Mouse (Mus musculus) right cerebral cortex, postnatal 10 days (tissue): ENCODE data around the gene Stc2.
A peak's percentile ranks its signal among the peaks of the same experiment; 100 is the strongest.

Source experiments
- DNase-seq, 2 experiments: peaks; one replicate each; pipeline ENCODE4 v3.0.0; 2021; ENCODE audit warnings: low spot score in 2 of 2

The Stc2 gene

DNA sequence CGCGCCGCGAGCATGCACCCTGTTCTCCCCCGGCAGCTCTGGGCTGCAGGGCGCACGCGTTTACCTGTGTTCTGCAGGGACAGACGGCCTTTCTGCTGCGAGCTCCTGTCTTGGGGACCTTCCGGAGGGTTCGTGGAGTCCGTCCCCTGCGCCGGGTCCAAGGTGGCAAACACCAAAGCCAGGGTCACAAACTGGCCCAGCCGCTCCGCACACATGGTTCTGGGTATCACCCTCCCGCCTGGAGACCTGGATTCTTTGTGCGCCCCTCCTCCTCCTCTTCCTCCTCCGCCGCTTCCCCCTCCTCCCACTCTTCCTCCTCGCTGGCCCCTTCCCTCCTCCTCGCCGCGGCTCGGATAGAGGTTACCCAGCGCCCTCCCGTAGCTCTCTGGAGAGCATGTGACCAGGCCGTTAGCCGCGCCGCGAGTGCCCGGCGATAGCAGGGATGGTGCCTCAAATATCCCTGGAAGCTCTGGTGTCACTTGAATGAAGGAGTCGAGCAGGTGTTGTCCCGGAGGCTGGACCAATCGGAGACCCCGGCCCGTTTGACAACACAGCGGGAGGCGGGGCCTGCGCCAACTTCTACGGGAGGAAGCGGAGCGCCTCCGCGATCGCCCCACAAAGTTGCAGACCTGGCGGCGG lies at the start of gene Stc2:
Gene Stc2, minus strand, starts transcription at position 427 of the 639 bp plus-strand sequence.
- DNase-seq: peak; percentile 84 to 86

DNA sequence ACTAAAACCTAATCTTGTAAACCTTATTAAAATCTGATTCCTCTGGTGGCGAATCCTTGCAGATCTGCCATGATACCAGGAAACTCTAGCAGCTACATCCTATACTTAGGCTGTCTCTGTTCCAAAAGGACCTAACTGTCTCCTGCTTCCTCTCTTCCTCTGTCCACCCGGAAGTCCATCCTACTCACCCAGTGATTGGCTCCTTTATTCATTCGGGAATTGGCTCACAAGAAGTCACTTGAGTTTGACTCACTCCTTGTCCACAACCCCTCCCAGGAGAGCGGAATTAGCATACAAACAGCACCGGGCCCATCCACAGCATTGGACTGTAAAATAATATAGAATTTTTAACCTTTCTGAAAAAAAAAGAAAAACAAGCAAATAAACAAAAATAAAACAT lies 47.2 kb upstream of the Stc2 start:
- no peak for DNase-seq

GRCm38 (mm10) chr11:31412376-31412775 lies 42.5 kb upstream of the Stc2 start:
- no peak for DNase-seq

DNA sequence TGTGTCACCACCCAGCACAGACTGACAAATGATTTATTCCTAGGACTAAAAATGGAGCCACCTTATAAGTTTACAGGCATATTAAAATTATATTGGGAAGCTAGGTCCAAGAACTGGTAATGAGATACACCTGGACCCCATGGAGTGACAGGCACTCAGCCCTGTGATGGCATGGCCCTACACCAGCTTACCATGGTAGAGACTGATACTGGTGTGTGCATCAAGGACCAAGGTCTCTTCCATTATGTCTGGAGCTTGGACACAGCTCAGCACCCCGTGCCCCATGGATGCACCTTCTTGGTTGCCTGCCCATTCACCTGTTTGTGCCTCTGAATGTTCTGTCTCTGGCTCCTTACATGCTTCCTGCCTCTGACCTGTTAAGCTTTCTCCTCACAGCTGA lies 36.9 kb upstream of the Stc2 start:
- DNase-seq: no peak

DNA sequence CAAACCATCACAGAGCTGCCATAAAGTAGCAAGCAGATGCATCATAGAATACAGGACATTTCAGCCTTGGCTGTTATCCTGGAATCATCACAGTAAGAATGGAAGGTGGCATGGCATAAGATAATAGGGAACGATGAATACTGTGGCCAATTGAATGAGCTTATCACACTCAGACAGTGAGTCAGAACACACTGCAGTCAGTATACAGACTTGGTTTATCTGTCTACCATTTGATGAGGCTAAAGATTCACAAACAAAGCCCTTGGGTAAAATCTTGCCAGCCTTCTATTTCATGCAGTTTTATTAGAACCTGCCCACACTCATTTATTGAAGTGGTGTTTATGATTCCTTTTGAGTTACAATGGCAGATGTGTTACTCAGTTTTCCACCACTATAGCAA lies 33.2 kb upstream of the Stc2 start:
- no peak for DNase-seq

DNA sequence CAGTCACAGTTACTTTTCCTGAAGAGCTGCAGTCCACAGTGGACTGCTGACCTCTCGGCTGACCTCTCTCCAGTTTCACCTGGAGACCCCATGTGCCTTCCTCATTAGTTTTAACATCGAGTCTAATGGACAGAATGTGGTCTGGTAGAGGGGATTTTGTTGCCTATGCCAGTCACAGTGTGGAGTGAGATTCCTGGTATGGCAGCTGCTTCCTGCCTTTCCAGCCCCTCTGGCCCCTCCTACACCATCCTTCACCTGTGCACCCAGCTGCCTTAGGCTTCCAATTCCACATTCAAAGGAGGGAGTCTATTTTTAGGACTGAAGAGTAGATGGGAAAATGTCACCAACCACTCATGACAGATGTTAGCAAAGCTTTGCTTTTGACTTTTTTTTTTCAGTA lies 28.7 kb upstream of the Stc2 start:
- DNase-seq: no peak

DNA sequence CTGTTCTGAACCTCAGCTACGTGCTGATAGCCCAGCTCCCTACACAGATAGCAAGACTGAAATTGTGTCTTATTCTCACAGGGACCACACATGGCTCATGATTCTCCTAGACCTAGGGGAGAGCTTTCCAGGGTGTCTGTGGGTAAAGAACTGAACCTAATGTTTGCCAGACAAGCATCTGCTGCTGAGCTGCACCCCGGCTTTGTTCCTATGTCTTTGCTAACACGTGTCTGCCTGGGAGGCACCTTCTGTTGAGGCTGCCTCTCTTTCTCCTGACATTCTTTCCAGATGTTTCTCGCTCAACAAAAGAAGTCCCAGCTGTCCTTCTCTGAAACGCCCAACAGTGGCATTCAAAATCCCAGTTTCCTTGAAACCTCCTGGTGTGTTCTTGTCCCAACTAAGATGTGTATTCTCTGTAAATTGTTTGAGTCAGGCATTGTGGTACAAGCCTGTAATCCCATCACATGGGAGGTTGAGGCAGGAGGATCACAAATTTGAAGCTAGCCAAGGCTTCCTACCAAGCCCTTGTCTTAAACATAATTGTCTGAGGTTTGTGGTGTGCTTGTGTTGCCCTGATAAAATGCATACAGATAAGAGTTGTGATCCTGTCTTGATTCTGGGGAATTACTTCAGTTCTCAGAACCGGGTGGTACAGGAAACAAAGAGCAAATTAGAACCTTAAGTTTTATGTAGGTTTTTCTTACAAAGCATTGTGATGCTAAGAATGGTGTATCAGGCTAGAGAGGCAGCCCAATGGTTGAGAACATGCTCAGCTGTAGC lies 27.0 kb upstream of the Stc2 start:
- DNase-seq: no peak

- DNase-seq: no peak
Measured at GRCm38 (mm10) chr11:31394026-31394425, 24.2 kb upstream of the Stc2 start.

DNA sequence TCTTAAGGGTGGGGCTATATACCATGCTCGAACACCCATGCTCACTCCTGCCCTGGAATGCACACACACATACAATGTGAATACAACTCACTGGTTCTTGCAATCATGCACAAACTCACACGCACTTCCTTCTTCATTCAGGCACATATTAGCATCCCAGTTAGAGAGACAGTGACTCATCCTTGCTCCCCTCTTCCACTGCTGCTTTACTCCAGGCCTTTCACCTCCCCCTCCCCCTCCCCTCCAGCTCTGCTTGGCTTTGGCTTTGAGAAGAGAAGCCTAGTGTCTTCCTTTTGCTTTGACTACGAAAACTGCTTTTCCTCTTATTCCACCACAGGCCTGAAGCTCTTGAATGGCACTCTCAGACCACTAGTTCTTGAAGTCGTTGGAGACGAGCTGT lies 22.5 kb upstream of the Stc2 start:
- no peak for DNase-seq

DNA sequence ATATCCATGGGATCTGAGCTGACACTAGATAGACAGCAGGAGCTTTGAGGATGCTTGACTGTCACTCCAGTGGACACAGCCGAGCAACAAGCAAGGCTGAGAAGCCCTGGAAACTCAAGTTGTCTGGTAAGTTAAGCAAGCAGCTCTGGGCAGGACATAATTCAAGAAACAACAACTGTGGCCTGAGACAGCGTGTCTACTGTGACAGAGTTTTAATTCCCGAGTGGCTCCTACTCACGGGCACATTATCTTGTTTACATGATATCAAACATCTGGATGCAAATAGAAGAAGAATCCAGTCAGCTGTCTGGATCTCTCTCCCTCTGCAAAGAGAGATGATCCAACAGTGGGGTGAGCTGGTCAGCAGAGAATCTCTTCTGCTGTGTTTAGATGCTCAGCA lies 19.0 kb upstream of the Stc2 start:
- no peak for DNase-seq

DNA sequence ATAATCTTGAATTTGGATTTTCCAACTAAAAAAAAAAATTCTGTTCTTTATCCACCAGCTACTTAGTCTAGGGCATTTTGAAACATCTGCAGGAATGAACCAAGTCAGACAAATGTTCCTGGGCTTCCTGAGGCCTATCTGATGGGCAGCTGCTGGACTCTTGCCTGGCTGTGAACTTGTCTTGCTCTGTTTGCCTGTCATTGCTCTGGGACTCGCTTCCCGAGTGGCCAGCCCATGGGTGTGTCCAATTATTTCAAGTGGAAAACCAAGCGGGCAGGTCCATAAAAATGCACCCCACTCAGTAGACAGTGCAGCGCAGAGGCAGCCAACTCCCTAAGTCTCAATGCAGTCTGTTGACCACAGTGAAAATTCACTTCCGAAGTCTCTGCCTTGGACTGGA lies 17.7 kb upstream of the Stc2 start:
- no peak for DNase-seq

DNA sequence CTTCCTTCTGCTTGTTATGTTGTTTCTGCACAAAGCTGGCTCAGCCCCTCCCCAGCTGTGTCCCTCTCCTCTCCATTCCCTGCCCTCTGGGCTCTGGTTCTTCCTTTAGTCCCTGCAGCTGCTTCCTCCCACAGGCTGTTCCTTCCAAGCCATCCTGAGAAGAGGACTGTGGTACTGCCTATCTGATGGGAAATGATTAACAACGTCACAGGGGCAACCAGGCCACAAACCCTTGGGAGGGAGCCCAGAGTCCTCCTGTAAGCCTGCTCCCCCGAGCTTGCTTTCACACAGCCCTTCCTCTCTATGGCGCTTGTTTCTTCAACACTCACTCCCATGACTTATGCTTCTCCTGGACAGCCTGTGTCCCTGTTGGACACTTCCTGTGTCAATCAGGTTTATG lies 16.7 kb upstream of the Stc2 start:
- DNase-seq: no peak

DNA sequence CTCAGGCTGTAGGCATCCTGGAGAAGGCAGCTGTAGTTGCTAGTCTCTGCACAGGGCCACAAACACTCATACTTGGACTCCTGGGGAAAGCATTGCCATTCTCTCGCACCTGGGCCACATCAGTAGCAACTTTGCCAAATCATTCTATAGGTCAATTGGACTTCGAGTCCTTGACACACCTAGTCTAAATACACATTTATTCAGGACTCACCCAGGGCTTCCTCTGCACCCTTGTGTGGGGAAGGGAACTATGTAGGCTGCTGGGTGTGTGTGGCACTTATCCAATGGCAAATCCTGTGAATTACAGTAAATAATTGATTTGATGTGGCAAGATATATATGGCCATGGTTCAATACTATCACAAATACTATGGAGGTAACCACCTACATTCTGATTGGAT lies 14.1 kb upstream of the Stc2 start:
- DNase-seq: no peak

DNA sequence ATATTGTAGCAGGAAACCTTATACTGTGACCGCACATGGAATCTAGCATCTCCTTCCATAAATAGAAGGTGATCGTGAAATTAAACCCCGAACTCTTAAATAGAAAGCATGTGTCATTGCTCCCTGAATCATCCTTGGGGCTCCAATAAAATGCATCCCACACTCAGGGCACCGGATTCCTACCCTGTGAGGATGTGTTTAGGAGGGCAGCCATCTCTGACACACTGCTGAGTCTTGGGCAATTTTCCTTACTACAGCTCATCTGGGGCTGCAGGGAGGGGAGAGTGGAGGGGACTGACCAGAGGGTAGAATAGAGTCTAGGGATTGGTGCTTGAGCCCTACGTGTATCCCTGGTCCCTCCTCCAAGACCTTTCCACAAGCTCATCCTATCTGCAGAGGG lies 12.3 kb upstream of the Stc2 start:
- no peak for DNase-seq

DNA sequence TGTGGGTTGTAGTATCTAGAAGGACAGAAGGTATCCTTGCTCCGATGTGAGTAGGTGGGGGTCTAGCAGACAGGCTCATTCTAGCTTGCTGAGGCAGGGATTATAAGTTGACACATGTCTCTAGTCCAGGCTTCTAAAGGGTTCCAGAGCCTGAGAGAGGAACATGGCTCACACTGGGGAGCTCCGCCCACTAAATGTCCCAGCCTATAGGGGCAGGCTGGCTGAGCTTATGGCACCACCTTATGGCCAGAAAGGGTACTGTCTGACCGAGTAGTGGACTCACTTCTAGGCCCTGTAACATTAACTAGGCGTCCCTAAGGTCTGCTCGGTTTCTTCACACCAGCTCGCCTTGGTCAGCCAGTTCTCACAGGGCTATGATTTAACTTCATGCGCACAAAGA lies 3.6 kb upstream of the Stc2 start:
- peak in 1 of 2 experiments; percentile 35 for DNase-seq

DNA sequence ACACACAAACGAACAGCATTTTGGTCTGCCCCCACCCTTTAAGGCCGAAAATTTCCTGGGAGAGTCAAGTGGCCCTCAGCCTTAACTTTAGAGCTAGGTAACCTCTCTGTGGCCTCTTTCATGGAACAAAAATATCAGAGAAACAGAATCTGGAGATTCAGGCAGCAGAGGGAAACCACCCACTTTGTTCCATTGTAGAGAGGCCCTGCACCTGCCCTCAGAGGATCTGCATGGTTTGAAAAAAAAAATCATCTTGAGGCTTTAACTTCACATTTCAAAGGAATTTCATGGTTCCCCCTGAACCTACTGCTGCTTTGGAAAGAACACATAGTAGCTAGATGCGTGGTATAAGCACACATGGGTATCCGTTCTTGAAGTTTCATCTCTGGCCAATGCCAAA lies 2.3 kb upstream of the Stc2 start:
- no peak for DNase-seq

DNA sequence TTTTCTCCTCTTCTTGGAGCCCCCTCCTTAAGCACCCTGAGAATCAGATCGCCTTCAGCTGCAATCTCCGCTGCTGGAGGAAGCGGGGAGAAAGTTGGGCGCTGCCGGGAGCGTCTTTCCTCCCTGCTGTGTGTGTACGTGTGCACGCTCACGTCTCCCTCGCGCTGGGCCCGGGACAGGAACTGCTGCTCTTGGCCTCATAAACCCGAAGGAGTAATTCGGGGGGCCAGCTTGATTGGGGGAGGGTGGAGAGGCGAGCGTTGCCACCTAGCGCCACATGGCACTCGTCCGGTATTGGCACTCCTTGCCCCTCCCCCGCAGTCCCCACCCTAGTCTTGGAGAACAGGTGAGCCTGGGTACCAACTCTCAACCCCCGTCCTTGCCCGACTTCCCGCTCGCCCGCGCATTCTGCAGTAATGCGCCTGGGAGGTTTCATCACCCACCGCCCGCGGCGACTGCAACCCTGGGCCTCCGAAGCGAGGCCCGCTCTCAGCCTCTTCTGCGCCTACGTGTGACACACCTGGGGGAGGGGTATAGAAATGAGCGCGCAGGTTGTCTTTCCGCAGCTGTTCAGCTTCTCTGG lies 1.5 kb upstream of the Stc2 start:
- DNase-seq: peak; percentile 26 to 32

DNA sequence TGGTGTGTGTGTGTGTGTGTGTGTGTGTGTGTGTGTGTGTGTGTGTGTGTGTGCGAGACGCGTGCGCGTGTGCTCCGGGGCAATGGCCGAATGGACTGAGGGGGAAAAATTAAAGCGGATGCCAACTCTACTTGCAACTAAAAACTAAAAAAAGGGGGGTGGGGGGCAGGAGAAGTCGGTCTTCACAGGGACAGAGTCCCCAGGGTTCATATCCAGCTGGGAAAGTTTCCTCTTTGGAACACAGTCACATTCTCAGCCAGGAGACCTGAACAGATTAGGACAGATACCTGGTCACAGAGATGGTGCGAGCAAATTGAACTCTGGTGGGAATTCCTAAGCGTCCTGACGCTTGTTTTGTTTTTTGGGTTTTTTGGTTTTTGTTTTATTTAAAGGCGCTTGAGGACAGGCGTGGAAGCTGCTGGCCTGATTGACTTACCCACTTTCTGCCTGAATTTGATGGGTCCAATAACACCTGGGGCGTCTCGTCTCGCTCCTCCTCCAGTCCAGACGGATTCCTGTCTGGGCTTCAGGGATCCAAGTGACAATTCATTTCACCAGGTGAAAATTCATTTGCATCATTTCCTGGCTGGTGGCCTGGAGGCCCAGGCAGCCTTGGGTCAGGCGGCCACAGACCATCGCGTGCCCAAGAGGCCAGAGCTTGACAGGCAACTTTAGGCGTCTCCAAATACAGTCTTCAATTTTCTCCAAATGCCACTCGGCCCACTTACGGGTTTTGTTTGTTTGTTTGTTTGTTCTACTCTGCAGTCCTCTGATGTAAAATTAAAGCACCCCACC lies 759 bp upstream of the Stc2 start:
- no peak for DNase-seq

- peak in 1 of 2 experiments; percentile 71 for DNase-seq
Measured at GRCm38 (mm10) chr11:31368965-31369647, 768 bp downstream of the Stc2 start.

DNA sequence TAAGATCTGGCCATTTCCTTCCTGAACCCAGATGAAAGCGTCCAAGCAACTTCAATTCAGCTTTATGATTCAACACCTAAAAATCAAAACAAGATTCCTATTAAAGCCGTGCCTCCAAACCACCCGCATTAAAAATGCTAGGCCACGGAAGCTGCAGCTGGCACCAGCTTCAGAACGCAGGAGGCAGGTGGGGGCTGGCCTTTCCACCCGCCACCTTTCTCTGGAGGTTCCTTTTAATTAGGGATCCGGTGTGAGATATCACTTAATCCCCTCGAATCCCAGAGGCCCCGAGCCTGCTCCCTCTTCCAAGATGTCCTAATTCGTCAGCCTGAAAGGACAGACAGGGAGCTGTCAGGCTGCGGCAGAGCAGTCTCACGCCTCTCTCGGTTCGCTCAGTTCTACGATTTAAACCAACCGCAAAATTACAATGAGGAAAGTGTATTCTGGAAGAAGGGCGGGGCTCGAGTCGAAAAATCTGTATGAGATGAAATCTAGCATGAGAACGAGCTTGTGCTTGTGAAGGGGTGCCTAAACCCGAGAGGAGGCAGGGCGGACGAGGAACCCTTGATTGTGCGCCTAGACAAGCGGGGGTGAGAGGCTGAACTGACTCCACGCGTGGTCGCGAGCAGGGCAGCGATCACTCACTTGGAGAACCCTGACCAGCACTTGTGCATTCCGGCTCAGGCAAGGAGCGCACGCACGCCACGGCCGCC lies 1.5 kb downstream of the Stc2 start:
- DNase-seq: peak in 1 of 2 experiments; percentile 72

- no peak for DNase-seq
Measured at GRCm38 (mm10) chr11:31366827-31367226, 3.0 kb downstream of the Stc2 start.
